Mouse (Mus musculus): ENCODE data around the gene Wnt16. TPM values are rescaled to one million over a fixed set of nuclear protein-coding genes. Genes with fewer than 3 reads are reported as not detected.

Gene Wnt16
- polyA plus RNA-seq, 1 experiment from 2014 or later, result 0.18 TPM

Other genes with a start within 250 kb of the Wnt16 start
- gene Fam3c, start 68.0 kb downstream of the Wnt16 start, polyA plus RNA-seq (2014; fragmentation: Nextera tagmentation; extraction: Ambion mirVana), result 69.3 and 73.7 TPM in 2 replicates